Mouse (Mus musculus) frontal cortex, postnatal 14 days (tissue): Measurements from ENCODE around the gene Wdr26.
A peak's percentile ranks its signal among the peaks of the same experiment; 100 is the strongest.

Experiments
- DNase-seq, 2 experiments: peaks; one replicate each; pipeline ENCODE4 v3.0.0; 2022; ENCODE audit warnings: low spot score in 2 of 2

Gene Wdr26

GRCm38 (mm10) chr1:181237332-181237731 lies 25.5 kb upstream of the Wdr26 start:
- no peak for DNase-seq

DNA sequence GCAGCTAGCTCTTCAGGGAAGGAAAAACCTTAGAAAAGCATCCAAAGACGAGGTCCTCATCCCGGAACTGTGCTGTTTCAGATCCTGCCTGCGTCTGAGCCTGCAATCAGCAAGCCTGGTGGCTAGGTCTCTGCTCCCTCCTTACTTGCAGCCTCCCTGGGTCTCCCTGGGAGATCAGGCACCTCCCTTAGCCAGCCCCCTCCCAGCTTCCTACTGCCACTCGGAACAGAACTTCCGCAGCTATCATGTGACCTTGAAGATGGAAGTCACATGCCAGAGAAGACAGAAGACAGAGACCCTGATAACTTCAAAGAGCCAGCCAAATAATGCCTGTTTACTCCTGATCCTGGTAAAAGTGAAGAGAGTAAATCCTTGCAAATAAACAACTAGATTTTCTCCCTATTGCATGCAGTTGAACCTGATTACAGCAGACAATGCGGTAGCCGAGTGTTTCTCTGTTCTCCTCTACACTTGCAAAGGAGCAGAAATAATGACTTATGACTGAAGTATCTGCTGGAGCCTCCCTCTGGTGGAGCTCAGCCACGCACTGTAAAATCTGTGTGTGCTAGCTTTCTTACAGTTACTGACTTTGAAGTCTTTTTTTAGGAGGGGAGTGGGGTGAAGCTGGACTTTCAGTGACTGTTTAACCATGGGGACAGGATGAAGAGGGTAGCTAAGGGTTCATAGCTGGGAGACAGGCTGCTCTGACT lies 22.7 kb upstream of the Wdr26 start:
- DNase-seq: peak in 1 of 2 experiments; percentile 31

DNA sequence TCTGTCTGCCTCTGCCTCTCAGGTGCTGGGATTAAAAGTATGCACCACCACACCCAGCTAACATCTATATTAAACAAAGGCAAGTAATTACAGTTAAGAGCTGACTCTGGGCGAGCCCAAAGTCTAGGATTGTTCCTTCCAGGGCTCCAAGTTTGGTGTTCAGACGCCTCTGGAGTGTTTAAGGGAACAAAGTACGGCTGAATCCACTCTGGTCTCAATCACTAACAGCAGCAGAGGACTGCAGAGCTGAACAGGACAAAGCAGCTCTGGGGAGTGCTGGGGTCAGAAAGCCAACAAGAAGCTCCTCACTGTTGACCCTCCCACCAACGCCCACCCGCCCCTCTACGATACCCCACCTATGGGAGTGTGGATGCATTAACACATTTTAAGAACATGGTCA lies 21.9 kb upstream of the Wdr26 start:
- no peak for DNase-seq

DNA sequence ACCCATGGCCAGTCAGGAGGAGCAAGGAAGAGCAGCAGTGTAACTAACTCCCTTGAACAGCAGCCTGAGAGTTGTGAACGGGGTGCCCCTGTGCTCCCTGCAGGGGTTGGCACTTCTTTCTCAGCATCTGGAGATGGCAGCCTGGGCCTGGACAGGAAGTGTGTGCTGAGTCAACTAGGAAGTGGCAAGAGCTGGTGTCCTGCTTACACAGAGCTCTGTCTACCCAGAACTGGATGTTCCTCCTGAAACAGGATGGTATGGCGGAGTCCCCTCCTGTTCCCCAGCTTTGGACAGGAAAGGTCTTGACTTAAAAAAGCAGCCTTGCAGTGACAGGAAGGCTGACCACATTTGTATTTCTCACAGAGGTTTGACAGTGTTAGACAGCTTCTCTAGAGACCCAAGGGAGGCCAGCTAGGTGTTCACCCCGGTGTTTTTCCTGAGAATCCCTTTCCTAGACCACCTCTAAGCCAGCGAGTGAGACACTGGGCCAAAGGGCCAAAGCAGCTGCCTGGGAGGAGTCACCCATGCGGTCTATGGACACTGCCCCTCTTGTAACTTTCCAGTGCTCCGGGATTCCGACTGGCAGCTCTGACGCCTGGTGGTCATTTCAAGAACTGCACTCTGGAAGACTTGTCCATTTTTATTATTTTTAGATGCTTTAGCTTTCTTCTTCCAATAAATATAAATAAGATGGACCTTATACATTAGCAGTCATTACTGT lies 20.7 kb upstream of the Wdr26 start:
- DNase-seq: peak; percentile 46 to 56

DNA sequence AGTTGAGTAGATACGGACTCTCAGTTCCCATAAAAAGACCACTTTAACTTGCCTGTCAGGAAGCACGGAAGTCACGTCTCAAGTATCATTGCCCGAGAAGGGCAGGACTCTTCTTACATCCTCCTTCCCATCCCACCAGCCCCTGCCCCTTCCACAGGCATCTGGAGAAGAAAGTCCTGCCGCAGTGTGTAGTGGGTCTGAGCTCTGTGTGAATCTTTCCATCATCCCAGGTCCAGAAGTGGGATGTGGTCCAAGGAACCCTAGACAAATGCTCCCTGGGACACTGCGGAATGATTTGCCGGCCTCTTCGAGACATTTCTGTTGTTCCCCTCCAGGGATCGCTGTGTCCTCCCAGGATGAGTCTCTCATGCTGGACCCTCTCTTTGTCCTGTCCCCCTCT lies 20.0 kb upstream of the Wdr26 start:
- DNase-seq: no peak

DNA sequence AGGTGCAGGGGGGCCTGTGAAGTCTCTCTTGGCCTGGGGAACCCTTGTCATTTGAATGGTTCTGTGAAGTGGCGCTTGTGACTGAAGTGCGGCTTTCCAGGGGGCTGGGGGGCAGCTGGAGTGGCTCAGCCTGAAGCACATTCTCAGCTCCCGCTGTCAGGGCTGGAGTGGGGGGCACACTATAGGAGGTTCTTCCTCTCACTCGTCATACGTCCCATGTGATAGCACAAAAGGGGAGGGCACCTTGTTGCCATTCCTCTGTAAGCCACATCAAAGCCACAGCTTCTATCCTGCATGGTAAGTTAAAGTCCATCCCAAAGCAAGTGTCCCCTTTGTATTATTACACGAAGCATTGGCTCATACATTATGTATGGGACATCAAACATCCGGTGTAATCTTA lies 19.5 kb upstream of the Wdr26 start:
- no peak for DNase-seq

GRCm38 (mm10) chr1:181230731-181231148 lies 18.9 kb upstream of the Wdr26 start:
- no peak for DNase-seq

DNA sequence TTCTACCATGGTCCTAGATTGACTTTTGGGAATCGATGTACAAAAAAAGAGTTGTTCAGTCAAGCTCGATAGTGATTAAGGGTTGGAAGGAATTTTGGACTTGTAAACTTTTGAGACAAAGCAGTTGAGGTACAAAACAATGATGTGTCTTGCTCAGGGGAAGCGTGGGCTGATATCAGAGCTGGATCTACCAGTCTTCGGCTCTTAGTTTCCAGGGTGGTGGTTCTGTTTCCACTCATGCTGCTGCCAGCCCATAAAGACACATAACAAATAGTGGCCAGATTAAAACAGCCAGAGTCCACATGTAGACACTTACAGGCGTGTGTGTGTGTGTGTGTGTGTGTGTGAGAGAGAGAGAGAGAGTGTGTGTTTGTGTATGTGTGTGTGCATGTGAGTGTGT lies 17.2 kb upstream of the Wdr26 start:
- DNase-seq: no peak

DNA sequence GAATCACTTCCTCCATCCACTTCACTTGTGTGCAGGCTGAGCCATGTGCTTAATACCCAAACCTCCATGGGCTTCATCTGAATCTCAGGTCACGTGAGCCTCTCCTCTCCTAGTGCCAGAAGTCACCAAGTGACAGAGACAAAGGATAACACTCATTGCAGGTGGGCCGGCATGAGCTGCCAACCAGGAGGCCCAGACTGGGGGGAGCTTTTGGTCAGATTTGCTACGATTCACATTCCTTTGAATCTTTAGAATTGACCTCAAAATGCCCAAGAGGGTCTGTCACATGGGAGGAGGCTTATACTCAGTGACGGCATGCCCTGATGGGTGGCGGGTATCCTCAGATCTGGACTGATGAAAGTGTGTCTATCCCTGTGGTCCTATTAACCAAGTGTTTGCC lies 16.8 kb upstream of the Wdr26 start:
- DNase-seq: no peak

GRCm38 (mm10) chr1:181227804-181228203 lies 16.0 kb upstream of the Wdr26 start:
- no peak for DNase-seq

- no peak for DNase-seq
Measured at GRCm38 (mm10) chr1:181226850-181227249, 15.0 kb upstream of the Wdr26 start.

GRCm38 (mm10) chr1:181225281-181225680 lies 13.5 kb upstream of the Wdr26 start:
- DNase-seq: no peak

GRCm38 (mm10) chr1:181222041-181222440 lies 10.2 kb upstream of the Wdr26 start:
- no peak for DNase-seq

GRCm38 (mm10) chr1:181216315-181216714 lies 4.5 kb upstream of the Wdr26 start:
- DNase-seq: no peak

- no peak for DNase-seq
Measured at GRCm38 (mm10) chr1:181214296-181215035, 2.7 kb upstream of the Wdr26 start.

DNA sequence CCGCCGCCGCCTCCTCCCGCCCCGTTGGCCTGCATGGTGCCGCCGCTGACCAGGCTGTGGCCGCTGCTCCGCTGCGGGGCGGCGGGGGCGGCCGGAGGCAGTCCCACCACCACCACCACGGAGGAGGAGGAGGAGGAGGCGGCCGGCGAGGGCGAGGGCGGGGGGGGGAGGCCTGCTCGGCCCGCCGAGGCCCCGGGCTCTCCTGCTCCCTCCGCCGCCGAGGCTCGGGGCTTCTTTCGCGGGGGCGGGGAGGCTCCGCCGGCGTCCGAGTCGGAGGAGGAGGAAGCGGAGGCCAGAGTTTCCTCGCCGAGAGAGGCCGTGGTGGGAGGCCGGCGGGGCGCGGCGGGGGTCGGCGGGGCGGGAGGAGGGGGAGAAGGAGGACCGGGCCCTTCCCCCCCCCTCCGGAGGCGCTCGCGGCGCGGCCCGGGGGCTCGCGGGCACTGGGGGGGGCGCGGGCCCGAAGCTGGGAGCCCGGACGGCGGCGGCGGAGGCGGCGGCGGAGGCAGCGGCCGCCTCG lies 340 bp downstream of the Wdr26 start:
- no peak for DNase-seq

- peak; percentile 20 to 23 for DNase-seq
Measured at GRCm38 (mm10) chr1:181210601-181211402, 999 bp downstream of the Wdr26 start.

DNA sequence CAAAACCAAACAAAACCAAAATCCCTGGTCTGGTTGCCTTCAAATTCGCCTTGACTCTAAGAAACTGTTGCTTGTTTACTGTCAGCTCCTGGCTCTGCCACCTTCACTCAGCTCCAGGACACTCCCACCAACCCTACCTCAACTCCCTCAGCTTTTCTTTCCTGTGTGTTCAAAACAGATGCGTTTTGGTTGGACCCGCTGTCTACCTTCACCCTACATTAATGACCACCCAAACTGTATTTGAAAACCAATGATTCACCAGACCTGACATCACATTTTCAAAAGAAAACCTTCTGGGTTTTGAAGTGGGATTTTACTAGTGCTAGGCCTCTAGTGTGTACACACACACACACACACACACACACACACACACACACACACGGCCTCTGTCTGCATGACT lies 1.7 kb downstream of the Wdr26 start:
- DNase-seq: no peak

DNA sequence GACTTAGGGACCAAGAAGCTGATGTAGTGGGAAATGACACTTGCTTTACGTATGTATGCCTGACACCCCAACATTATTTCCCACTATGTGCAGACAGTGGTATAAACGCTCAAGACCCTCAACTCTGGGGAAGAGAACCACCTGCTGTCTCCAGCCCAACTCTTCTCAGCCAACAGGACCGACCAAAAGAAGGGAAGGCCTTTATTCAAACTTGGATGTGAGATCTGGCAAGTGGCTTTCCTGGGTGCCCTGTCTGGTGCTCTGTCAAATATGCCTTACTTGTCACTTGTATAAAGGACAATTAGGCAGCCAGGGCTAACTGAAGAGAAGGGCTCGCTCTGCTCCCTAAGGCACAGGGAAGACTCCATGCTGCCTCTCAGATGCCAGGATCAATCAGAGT lies 12.4 kb downstream of the Wdr26 start:
- no peak for DNase-seq

GRCm38 (mm10) chr1:181188925-181189324 lies 22.9 kb downstream of the Wdr26 start:
- no peak for DNase-seq

DNA sequence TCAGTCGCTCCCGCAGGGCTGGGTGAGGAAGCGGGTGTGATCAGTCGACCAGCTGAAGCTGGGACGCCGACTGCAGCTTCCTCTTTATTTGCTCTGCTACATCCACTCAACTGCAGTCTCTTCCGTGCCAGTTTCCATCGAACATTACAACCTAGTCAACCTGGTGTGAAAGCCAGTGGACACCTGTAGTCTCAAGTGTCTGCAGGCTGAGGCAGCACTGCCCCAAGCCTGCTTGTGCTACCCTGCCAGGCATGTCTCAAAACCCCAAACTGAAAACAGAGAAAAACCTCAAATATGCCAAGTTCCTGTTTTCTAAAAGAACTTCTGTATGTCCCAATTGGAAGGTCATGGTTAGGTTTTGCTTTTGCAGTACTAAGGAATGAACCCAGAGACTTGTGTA lies 41.6 kb downstream of the Wdr26 start:
- no peak for DNase-seq

GRCm38 (mm10) chr1:181168377-181168776 lies 43.4 kb downstream of the Wdr26 start:
- no peak for DNase-seq
